Mouse (Mus musculus) embryonic stem cell, embryonic (primary cell): ENCODE data around the gene Gaa.

ENCODE experiments used
- CTCF ChIA-PET, 4 experiments: fragments of 300-600 bp in 2 of 4; fragments of 350-600 bp in 2 of 4; sonication (Branson Sonifier 250); formaldehyde crosslinking; loops; one replicate each; lab custom pipeline; 2022; ENCODE audit warnings: inconsistent platforms in 2 of 4; lab: Charles Lee
- POLR2A ChIA-PET, 4 experiments: fragments of 300-600 bp in 2 of 4; fragments of 350-600 bp in 2 of 4; sonication (Branson Sonifier 250); formaldehyde crosslinking; loops; one replicate each; lab custom pipeline; 2022; ENCODE audit warnings: antibody characterized with exemption in 4 of 4, inconsistent platforms in 1 of 4; lab: Charles Lee

Gaa gene

DNA sequence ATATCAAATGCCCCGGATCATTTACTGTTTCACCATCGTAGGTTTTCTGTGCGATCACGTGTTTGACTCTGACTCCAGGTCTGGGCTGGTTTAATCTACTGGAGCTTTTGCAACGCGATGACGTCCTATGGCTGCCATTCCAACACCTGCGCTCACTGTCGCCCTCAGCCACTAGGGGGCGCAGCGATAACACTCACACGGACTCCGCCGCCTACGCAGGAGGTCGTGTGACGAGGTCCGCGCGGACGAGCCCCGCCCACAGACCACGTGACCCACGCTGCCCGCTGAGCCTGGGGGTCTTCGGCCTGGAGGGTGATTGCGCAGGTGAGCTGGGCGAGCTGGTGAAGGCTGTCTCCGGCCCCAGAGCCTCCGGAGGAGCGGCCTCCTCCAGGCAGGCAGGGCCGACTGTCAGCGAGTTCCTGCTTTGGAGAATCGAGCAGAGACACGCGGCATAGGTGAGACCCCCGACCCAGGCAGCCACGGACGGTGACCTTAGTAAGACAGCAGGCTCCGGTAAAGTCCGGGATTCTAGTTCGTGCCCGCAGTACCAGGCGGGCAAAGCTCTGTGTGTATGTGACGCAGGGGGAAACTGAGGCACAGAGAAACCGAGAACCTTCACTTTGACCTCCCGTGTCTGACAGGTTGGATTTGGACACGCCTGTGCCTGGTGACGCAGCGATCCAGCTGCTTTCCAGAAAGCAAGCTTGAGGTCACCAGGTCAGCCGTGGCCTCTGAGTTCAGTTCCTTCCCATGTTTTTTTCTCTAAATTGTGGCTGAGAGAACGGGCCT, at the start of gene Gaa:
TSS of gene Gaa (plus strand) at position 120 of the 789 bp plus-strand sequence.
- CTCF ChIA-PET, result interaction anchor here (0.6 to 2.4 kb wide), 27 partner anchors 7 to 216 kb away, joined by 3 to 15 read pairs (median 4); no protein-coding TSS in a partner anchor
- POLR2A ChIA-PET, result interaction anchor here (0.7 to 3.0 kb wide), 21 partner anchors 10 to 675 kb away, joined by 3 to 14 read pairs (median 3); partner anchors contain the start of genes Baiap2 (in 1 of the 4), Eif4a3 (in 1 of the 4) and Endov (in 1 of the 4)

DNA sequence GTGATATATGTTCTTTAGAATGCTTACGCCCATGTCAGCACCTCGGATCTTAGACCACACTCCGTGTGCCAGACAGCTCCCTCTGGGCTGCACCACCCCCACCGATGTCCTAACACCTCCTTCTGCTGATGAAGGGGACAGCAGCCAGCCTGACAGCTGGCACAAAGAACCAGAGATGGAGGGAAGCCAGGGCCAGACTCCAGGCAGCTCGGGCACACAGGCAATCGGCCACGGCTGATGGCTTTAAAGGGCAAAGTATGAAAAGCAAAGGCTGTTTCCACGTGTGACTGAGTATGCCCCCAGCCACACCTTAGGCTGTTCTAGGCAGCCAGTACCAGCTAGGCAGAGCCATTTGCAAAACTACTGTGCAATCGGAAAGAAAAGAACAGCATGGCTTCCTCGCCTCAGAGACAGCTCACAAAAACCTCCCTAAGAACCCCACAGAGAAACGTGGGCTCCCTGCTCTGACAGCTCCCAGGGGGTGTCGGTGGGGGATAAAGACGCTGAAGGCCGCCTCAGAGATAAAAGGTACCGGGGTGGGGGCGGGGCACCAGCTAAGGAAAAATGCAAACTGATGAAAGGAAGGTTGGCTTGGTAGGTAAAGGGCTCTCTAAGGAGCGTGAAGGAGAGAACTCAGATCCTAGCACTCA, 47.7 kb upstream of the Gaa start:
- ChIA-PET CTCF (interaction anchor here (0.5 to 2.0 kb wide), 20 partner anchors 9 to 1182 kb away, joined by 3 to 12 read pairs (median 4); no protein-coding TSS in a partner anchor), POLR2A (interaction anchor here (0.6 to 2.3 kb wide), 16 partner anchors 9 to 1706 kb away, joined by 3 to 8 read pairs (median 4); partner anchors contain the start of gene Ccdc40 (in 1 of the 4))

- ChIA-PET CTCF (interaction anchor here in 3 of 4 experiments (0.6 to 3.6 kb wide), 7 partner anchors 13 to 1083 kb away, joined by 3 to 18 read pairs (median 4); no protein-coding TSS in a partner anchor), POLR2A (interaction anchor here in 3 of 4 experiments (0.6 to 2.2 kb wide), 7 partner anchors 8 to 380 kb away, joined by 3 to 9 read pairs (median 3); partner anchors contain the start of gene Cbx4 (in 1 of the 3))
Measured at GRCm38 (mm10) chr11:119221812-119222510, 45.7 kb upstream of the Gaa start.

DNA sequence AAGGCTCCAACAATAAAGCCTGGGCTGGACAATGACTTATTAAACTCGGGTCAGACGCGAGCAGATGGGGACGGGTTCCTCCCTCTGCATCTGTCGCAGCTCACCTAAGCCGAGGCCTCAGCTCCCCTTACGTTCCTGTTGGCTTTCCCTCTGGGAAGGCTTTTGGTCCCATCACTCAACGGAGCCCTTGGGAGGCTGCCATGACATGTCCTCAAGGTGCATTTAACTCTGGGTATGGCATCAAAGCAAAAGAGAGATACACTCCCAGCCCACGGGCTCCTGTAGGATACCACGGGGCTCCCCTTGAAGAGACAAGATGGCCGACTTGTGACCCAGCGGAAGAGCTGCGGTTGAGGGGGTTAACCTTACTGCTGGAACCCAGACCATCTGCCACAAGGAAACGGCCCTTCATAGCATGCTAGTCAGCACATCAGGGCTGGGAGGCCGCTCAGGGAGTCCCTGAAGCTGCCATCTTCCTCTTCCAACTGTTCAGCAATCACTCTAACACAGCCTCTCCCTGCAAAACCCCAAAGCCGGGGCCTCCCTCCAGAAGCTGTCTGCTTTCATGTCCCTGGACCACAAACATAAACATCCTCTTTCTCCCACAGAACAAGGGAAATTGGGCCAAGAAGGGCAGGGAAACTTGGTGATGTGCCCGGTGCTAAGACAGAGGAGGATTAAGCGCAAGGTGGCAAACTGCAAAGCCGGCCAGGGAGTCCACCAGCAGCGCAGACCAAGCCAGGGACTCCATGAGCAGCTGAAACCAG, 44.4 kb upstream of the Gaa start:
- CTCF ChIA-PET, result interaction anchor here (0.6 to 3.6 kb wide), 13 partner anchors 8 to 176 kb away, joined by 3 to 18 read pairs (median 3); partner anchors contain the start of gene Gaa (in 1 of the 4)

DNA sequence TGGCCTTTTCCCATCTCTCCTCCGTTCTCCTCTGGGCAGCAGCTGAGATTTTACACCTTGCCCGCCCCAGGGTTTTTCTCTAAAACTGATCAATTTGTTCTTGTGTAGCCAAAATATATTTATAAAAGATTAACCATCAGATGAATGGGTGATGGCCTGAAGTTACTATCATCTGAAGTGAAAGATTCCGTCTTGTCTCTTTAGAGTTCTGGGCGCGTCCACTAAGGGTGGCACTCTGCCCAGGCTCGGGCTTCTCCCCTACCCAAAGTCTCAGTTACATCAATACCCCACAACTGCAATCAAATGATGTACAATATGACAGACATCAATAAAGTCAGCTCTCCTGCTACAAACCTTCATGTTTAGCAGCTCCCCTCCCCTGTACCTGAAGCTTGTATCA, 42.8 kb upstream of the Gaa start:
- CTCF ChIA-PET, result interaction anchor here in 1 of 4 experiments (1.6 kb wide), 1 partner anchor 18 kb away, joined by 3 read pairs; no protein-coding TSS in a partner anchor
- POLR2A ChIA-PET, result interaction anchor here (0.5 to 3.0 kb wide), 6 partner anchors 8 to 33 kb away, joined by 3 to 15 read pairs (median 5); no protein-coding TSS in a partner anchor

More for the DNA sequence above, 44.4 kb upstream of the Gaa start:
- POLR2A ChIA-PET, result interaction anchor here in 3 of 4 experiments (0.6 to 2.9 kb wide), 6 partner anchors 9 to 139 kb away, joined by 3 to 15 read pairs (median 6); no protein-coding TSS in a partner anchor

DNA sequence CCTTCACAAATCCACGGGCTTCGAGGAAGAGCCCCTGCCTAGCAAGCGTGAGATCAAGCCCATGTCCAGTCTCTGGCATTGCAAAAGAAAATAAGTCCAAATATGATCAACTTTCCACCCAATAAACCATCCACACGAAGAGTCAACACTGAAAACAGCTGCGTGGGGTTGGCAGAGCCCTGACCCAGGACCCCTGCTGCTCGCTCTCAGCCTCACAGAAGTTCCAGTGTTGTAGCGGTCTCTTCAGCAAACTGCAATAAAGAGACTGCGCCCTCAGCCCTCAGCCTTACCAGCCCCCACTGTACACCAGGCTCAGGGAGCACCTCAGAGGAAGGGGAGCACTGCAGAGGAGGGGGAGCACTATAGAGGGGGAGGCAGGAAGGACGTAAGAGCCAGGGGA, 42.1 kb upstream of the Gaa start:
- ChIA-PET CTCF (interaction anchor here in 2 of 4 experiments (0.7 to 1.6 kb wide), 2 partner anchors 10 to 19 kb away, joined by 3 read pairs; no protein-coding TSS in a partner anchor), POLR2A (interaction anchor here in 2 of 4 experiments (1.2 to 3.0 kb wide), 4 partner anchors 10 to 17 kb away, joined by 5 to 15 read pairs (median 14); no protein-coding TSS in a partner anchor)

GRCm38 (mm10) chr11:119227591-119227990, 40.1 kb upstream of the Gaa start:
- CTCF ChIA-PET, result interaction anchor here in 3 of 4 experiments (0.7 to 1.6 kb wide), 3 partner anchors 21 to 23 kb away, joined by 4 to 8 read pairs (median 4); no protein-coding TSS in a partner anchor
- POLR2A ChIA-PET, result interaction anchor here (0.6 to 3.0 kb wide), 11 partner anchors 9 to 850 kb away, joined by 3 to 15 read pairs (median 3); no protein-coding TSS in a partner anchor

- ChIA-PET CTCF (interaction anchor here in 1 of 4 experiments (1.3 kb wide), 1 partner anchor 8 kb away, joined by 5 read pairs; no protein-coding TSS in a partner anchor), POLR2A (interaction anchor here in 1 of 4 experiments (1.4 to 3.0 kb wide), 4 partner anchors 8 to 12 kb away, joined by 4 to 15 read pairs (median 8); no protein-coding TSS in a partner anchor)
Measured at GRCm38 (mm10) chr11:119228091-119228781, 39.5 kb upstream of the Gaa start, which contains the start of the genes Tbc1d16 and Ccdc40. Tbc1d16 (minus strand) TSS chr11:119228499. Ccdc40 (plus strand) TSS chr11:119228572.

- ChIA-PET CTCF (interaction anchor here in 2 of 4 experiments (0.9 to 1.6 kb wide), 3 partner anchors 9 to 23 kb away, joined by 3 to 7 read pairs (median 5); no protein-coding TSS in a partner anchor), POLR2A (interaction anchor here in 2 of 4 experiments (1.2 to 1.7 kb wide), 3 partner anchors 9 to 10 kb away, joined by 4 to 9 read pairs (median 5); no protein-coding TSS in a partner anchor)
Measured at GRCm38 (mm10) chr11:119228846-119229626, 38.7 kb upstream of the Gaa start.

DNA sequence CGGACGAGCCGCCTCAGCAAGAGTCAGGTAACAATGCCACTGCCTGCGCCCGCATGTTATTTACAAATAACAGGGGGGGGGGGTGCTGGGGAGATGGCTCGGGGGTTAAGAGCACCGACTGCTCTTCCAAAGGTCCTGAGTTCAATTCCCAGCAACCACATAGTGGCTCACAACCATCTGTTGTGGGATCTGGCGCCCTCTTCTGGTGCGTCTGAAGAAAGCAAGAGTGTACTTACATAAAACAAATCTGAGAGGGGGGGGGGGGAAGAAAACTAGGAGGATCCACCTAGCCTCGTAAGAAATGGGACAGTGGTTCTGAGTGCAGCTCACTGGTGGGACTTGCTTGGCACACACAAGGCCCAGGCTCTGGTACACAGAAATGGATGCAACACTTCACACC, 32.9 kb upstream of the Gaa start:
- CTCF ChIA-PET, result interaction anchor here (0.5 to 4.8 kb wide), 50 partner anchors 11 to 496 kb away, joined by 3 to 50 read pairs (median 4); partner anchors contain the start of genes Cbx4 (in 1 of the 4) and Gaa (in 1 of the 4)
- POLR2A ChIA-PET, result interaction anchor here (0.7 to 2.4 kb wide), 13 partner anchors 8 to 149 kb away, joined by 3 to 8 read pairs (median 4); partner anchors contain the start of gene Cbx4 (in 1 of the 4)

DNA sequence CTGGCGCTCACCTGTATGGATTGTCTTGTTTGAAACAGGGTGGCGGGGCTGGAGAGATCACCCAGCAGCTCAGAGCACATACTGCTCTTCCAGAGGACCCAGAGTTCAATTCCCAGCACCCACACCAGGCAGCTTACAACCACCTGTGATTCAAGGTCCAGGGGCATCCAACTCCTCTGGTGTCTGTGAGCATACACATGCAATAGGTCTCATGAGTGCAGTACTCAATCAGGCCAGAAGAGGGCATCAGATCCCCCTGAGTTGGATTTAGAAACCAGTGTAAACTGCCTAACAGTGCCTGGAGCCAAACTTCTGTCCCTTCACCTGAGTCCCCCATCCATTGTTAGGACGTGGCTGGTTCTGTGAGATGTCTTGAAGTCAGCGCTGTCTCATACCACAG, 32.1 kb upstream of the Gaa start:
- CTCF ChIA-PET, result interaction anchor here (0.5 to 4.8 kb wide), 60 partner anchors 8 to 1117 kb away, joined by 3 to 50 read pairs (median 4); partner anchors contain the start of genes Cbx4 (in 1 of the 4), Endov (in 1 of the 4) and Gaa (in 1 of the 4)
- POLR2A ChIA-PET, result interaction anchor here (0.5 to 2.4 kb wide), 17 partner anchors 9 to 707 kb away, joined by 3 to 8 read pairs (median 4); partner anchors contain the start of genes Baiap2 (in 1 of the 4) and Cbx4 (in 1 of the 4)

DNA sequence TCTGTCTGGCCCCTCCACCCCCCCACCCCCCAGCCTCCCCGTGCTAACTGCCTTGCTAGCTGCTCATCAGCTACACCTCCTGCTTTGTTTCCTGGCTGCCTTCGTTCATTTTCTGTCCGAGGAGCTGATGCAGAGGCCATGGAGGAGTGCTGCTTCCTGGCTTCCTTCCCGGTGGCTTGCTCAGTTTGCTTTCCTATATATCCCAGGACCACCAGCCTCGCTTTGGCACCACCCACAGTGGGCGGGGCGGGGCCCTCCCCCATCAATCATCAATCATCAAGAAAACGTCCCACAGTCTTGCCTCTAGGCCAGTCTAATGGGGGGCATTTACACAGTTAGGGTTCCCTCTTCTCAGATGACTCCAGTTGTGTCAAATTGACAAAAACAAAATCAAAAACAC, 31.3 kb upstream of the Gaa start:
- CTCF ChIA-PET, result interaction anchor here in 3 of 4 experiments (0.6 to 4.8 kb wide), 23 partner anchors 10 to 933 kb away, joined by 3 to 50 read pairs (median 4); partner anchors contain the start of genes Cbx2 (in 1 of the 3) and Cbx4 (in 1 of the 3)
- POLR2A ChIA-PET, result interaction anchor here (0.6 to 2.3 kb wide), 12 partner anchors 9 to 1306 kb away, joined by 3 to 7 read pairs (median 4); partner anchors contain the start of gene Baiap2 (in 1 of the 4)

- ChIA-PET CTCF (interaction anchor here in 3 of 4 experiments (0.7 to 3.8 kb wide), 5 partner anchors 9 to 231 kb away, joined by 3 to 25 read pairs (median 8); no protein-coding TSS in a partner anchor), POLR2A (interaction anchor here (0.7 to 3.2 kb wide), 8 partner anchors 10 to 767 kb away, joined by 3 to 15 read pairs (median 4); no protein-coding TSS in a partner anchor)
Measured at GRCm38 (mm10) chr11:119237007-119237406, 30.7 kb upstream of the Gaa start.
